Mouse (Mus musculus): ENCODE measurements around the gene Btbd35f15. TPM values are rescaled to one million over a fixed set of nuclear protein-coding genes. Genes with fewer than 3 reads are reported as not detected.
"Not testable (repeated sequence)": the region's sequence is repeated elsewhere in the genome, so short reads cannot be mapped to it uniquely, and the experiment has no call there.

The Btbd35f15 gene
- not detected in 2 replicates for polyA plus RNA-seq (2014; fragmentation: Nextera tagmentation; extraction: Ambion mirVana)

DNA sequence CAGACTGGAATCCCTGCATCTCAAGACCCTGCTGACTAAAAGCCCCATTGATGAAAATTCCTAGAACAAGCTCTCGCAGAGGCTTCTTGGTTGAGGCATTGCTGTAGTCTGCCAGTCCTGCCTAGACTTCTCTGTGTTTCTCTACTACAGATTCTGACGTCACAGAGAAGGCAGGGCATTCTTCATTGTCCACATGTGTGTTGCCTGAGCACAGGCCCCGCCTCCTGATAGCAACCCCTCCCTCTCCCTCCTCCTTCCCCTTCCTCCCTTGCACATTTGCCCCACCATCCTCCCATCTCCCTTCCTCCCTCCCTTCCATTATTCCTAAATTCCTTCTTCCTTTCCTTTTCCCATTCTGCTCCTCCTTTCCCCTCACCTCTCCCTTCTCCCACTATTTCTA lies at the start of gene Btbd35f15:
TSS of gene Btbd35f15 (minus strand) at position 101 of the 400 bp plus-strand sequence.
- H3K4me1 ChIP-seq (ENCODE audit: control insufficient read depth, insufficient read depth, low read length); H3K4me3 ChIP-seq (ENCODE audit: low read depth, low read length); H3K9ac ChIP-seq (replicated peaks; ENCODE audit: low read depth, low read length); H3K27me3 ChIP-seq (ENCODE audit: control insufficient read depth, insufficient read depth, low read length); H3K36me3 ChIP-seq (ENCODE audit: control insufficient read depth, insufficient read depth, low read length); ATAC-seq (ENCODE audit: insufficient number of reproducible peaks, insufficient read depth, low FRiP score, low read depth); H3K9me3 ChIP-seq (ENCODE audit: control insufficient read depth, low read depth, low read length); H3K4me2 ChIP-seq (replicated peaks; ENCODE audit: low read depth, low read length); H3K27ac ChIP-seq (ENCODE audit: low read length): not testable (repeated sequence)
- WGBS = no CpG with 5 or more reads among the region's 3 CpGs

Other genes with a start within 250 kb of the Btbd35f15 start
- gene Btbd35f13, start 79.9 kb upstream of the Btbd35f15 start, polyA plus RNA-seq (2014; fragmentation: Nextera tagmentation; extraction: Ambion mirVana) = not detected in 2 replicates
- not detected in 2 replicates for gene Btbd35f14, start 125.0 kb upstream of the Btbd35f15 start, polyA plus RNA-seq (2014; fragmentation: Nextera tagmentation; extraction: Ambion mirVana)